Comparison of ENCODE assay signal across 15 mouse cellular contexts in genomic region chr4:136734210-136734803, GRCm38 (mm10).
A peak's percentile ranks its signal among the peaks of the same experiment; 100 is the strongest.
DNase-seq lines count a peak whose midpoint lies in the region; ATAC-seq and TF ChIP-seq lines count a peak whose summit lies in the region.
"Had no signal": no experiment of that assay in that cellular context is flagged by ENCODE, and none has a peak within 500 bp of the region (broad histone marks: within the 10 kb centered on the region; RNA-seq: fewer than 3 reads in every experiment).

No protein-coding gene starts in this region.

- no peak for ATAC-seq in cerebellum, adult (ENCODE audit: insufficient number of reproducible peaks, low FRiP score, low TSS enrichment)
- no peak for ATAC-seq in hindbrain, embryonic 11.5 days (ENCODE audit: low FRiP score)
- no peak for ATAC-seq in midbrain, embryonic 14.5 days (ENCODE audit: low FRiP score, low TSS enrichment)
- ATAC-seq: activated CD4-positive, CD25-positive, alpha-beta regulatory T cell, adult 4 months; lung, postnatal 0 days had no signal

- no peak for TF ChIP-seq POLR2A in ES-Bruce4 (IDR thresholded peaks at IDR 0.05; ENCODE audit: insufficient read depth, low read length)

- H3K27me3 ChIP-seq in ES-Bruce4 (ENCODE audit: control insufficient read depth, insufficient read depth, low read length, poor library complexity, severe bottlenecking) = no peaks in the 10 kb centered on the region
- no peaks in the 10 kb centered on the region for H3K27me3 ChIP-seq in hindbrain, embryonic 11.5 days (ENCODE audit: control insufficient read depth, insufficient read depth, low read length)
- no peaks in the 10 kb centered on the region for H3K27me3 ChIP-seq in midbrain, embryonic 14.5 days (ENCODE audit: control insufficient read depth, insufficient read depth, low read length)
- H3K27me3 ChIP-seq: limb, embryonic 15.5 days had no signal

- no peak overlapping the region for H3K4me2 ChIP-seq in hindbrain, embryonic 11.5 days (replicated peaks; ENCODE audit: low read depth, low read length)
- H3K4me2 ChIP-seq in midbrain, embryonic 14.5 days (ENCODE audit: low read length) = no peak overlapping the region
- H3K4me2 ChIP-seq: limb, embryonic 15.5 days had no signal

- 64% methylated on average over 15 of the region's 15 CpGs for WGBS in hindbrain, embryonic 11.5 days
- WGBS in midbrain, embryonic 14.5 days = 43% methylated on average over 15 of the region's 15 CpGs

- no peaks in the 10 kb centered on the region for H3K9me3 ChIP-seq in ES-Bruce4 (replicated peaks; ENCODE audit: control insufficient read depth, insufficient read depth, low read length, poor library complexity, severe bottlenecking)
- no peaks in the 10 kb centered on the region for H3K9me3 ChIP-seq in hindbrain, embryonic 11.5 days (ENCODE audit: control insufficient read depth, low read length)
- no peaks in the 10 kb centered on the region for H3K9me3 ChIP-seq in midbrain, embryonic 14.5 days (ENCODE audit: control insufficient read depth, low read length)
- H3K9me3 ChIP-seq: G1E; limb, embryonic 15.5 days had no signal

- no peak for TF ChIP-seq CTCF in ES-Bruce4 (IDR thresholded peaks at IDR 0.05; ENCODE audit: low read depth, low read length)

- H3K27ac ChIP-seq in ES-Bruce4 (ENCODE audit: insufficient read depth, low read length) = peak overlapping the region; percentile 68
- peak overlapping the region; percentile 58; the same call in 1 of the 2 replicates for H3K27ac ChIP-seq in hindbrain, embryonic 11.5 days (ENCODE audit: low read depth, low read length)
- H3K27ac ChIP-seq in midbrain, embryonic 14.5 days (replicated peaks; ENCODE audit: low read depth, low read length) = peak overlapping the region; percentile 71
- H3K27ac ChIP-seq: limb, embryonic 15.5 days had no signal

- no peaks in the 10 kb centered on the region for H3K36me3 ChIP-seq in ES-Bruce4 (ENCODE audit: control insufficient read depth, insufficient read depth, low read length, poor library complexity, severe bottlenecking)
- H3K36me3 ChIP-seq in hindbrain, embryonic 11.5 days (ENCODE audit: control insufficient read depth, insufficient read depth, low read length) = 0 out of 2 replicates have a peak, but pooled peaks cover 3% of the 10 kb centered on the region
- H3K36me3 ChIP-seq in midbrain, embryonic 14.5 days (ENCODE audit: control insufficient read depth, insufficient read depth, low read length) = peaks cover 7% of the 10 kb centered on the region
- H3K36me3 ChIP-seq: G1E had no signal

- no peak for TF ChIP-seq EP300 in ES-Bruce4 (IDR thresholded peaks at IDR 0.05; ENCODE audit: insufficient read depth, low read depth, low read length)

- DNase-seq in cerebellum, postnatal 25 days = peak; percentile 46 to 49
- DNase-seq in hindbrain, embryonic 11.5 days (ENCODE audit: low spot score) = no peak
- no peak for DNase-seq in midbrain, embryonic 14.5 days
- DNase-seq in heart, postnatal 14 days = no peak
- DNase-seq in adrenal gland, postnatal 14 days = no peak
- no peak for DNase-seq in kidney, postnatal 36 days
- DNase-seq: layer of hippocampus, postnatal 36 days; right cerebral cortex, postnatal 4 days had no signal

- intact Hi-C loops in heart, postnatal 14 days (cut with DNase I) = no loop called here

- H3K9ac ChIP-seq in ES-Bruce4 (ENCODE audit: low read depth, poor library complexity, severe bottlenecking) = peak overlapping the region; percentile 23; the same call in 1 of the 2 replicates
- H3K9ac ChIP-seq in hindbrain, embryonic 11.5 days (ENCODE audit: low read depth, low read length) = no peak overlapping the region
- H3K9ac ChIP-seq in midbrain, embryonic 14.5 days (replicated peaks; ENCODE audit: low read length) = peak overlapping the region; percentile 16; the same call in 1 of the 2 replicates
- H3K9ac ChIP-seq: limb, embryonic 15.5 days had no signal

- H3K4me1 ChIP-seq in ES-Bruce4 (ENCODE audit: control insufficient read depth, insufficient read depth, low read length) = peaks cover 30% of the 10 kb centered on the region
- peaks cover 24% of the 10 kb centered on the region for H3K4me1 ChIP-seq in hindbrain, embryonic 11.5 days (replicated peaks; ENCODE audit: control insufficient read depth, insufficient read depth, low read length)
- peaks cover 48% of the 10 kb centered on the region for H3K4me1 ChIP-seq in midbrain, embryonic 14.5 days (ENCODE audit: control insufficient read depth, insufficient read depth, low read length)

- H3K4me3 ChIP-seq in ES-Bruce4 (ENCODE audit: low read depth, low read length) = no peak overlapping the region
- no peak overlapping the region for H3K4me3 ChIP-seq in hindbrain, embryonic 11.5 days (ENCODE audit: low read depth, low read length)
- H3K4me3 ChIP-seq in midbrain, embryonic 14.5 days (replicated peaks; ENCODE audit: low read depth, low read length) = no peak overlapping the region
- H3K4me3 ChIP-seq: erythroblast, embryonic 14.5 days; limb, embryonic 15.5 days had no signal

Comparison
In these comparisons a context has a peak if more than half of its experiments do, and no peak if none do; other contexts are left out.
1. DNase-seq: peak in cerebellum, postnatal 25 days (2 of 2); none in hindbrain, embryonic 11.5 days (single experiment), midbrain, embryonic 14.5 days (single experiment), heart, postnatal 14 days (0 of 2), adrenal gland, postnatal 14 days (single experiment) and kidney, postnatal 36 days (0 of 2).
2. Peak in every context shown above with its lines, with median percentiles within 50 percentile points of each other: H3K27ac ChIP-seq.